Comparison of ENCODE assay signal across 10 mouse cellular contexts in genomic region chr4:58942942-58943341, GRCm38 (mm10). TPM values are rescaled to one million over a fixed set of nuclear protein-coding genes. Genes with fewer than 3 reads are reported as not detected.
DNase-seq lines count a peak whose midpoint lies in the region; ATAC-seq lines count a peak whose summit lies in the region.
"Had no signal": no experiment of that assay in that cellular context is flagged by ENCODE, and none has a peak within 500 bp of the region (broad histone marks: within the 10 kb centered on the region; RNA-seq: fewer than 3 reads in every experiment).

No protein-coding gene starts in this region.

- peak overlapping the region; percentile 89 for H3K4me2 ChIP-seq in heart, embryonic 14.5 days (ENCODE audit: low read length)
- H3K4me2 ChIP-seq in hindbrain, embryonic 12.5 days (replicated peaks) = peak overlapping the region; percentile 87
- H3K4me2 ChIP-seq in midbrain, embryonic 11.5 days = peak overlapping the region; percentile 61

- peaks cover 0 to 3% of the 10 kb centered on the region in 2 experiments; a peak in 1 of 4 replicates for H3K4me1 ChIP-seq in heart, embryonic 14.5 days (ENCODE audit: control insufficient read depth in 2 of 2, insufficient read depth in 2 of 2, low read length in 2 of 2)
- H3K4me1 ChIP-seq in brown adipose tissue, adult 24 weeks (ENCODE audit: control insufficient read depth, insufficient read depth, insufficient read length, low read length) = no peaks in the 10 kb centered on the region
- peaks cover 11% of the 10 kb centered on the region for H3K4me1 ChIP-seq in hindbrain, embryonic 12.5 days
- peaks cover 5% of the 10 kb centered on the region; the same call in 1 of the 2 replicates for H3K4me1 ChIP-seq in midbrain, embryonic 11.5 days (ENCODE audit: control insufficient read depth, insufficient read depth, low read length)

- H3K9me3 ChIP-seq in heart, embryonic 14.5 days (ENCODE audit: control insufficient read depth, low read length) = no peaks in the 10 kb centered on the region
- H3K9me3 ChIP-seq in hindbrain, embryonic 12.5 days (replicated peaks) = no peaks in the 10 kb centered on the region
- no peaks in the 10 kb centered on the region for H3K9me3 ChIP-seq in midbrain, embryonic 11.5 days (ENCODE audit: control insufficient read depth, low read length)

- no peak overlapping the region for H3K27ac ChIP-seq in heart, embryonic 14.5 days (replicated peaks in 1 of 2; ENCODE audit: control insufficient read depth in 1 of 2, insufficient read depth in 1 of 2, low read depth in 2 of 2, low read length in 2 of 2)
- H3K27ac ChIP-seq in brown adipose tissue, adult 24 weeks (replicated peaks; ENCODE audit: low read depth, low read length) = no peak overlapping the region
- H3K27ac ChIP-seq in hindbrain, embryonic 12.5 days = no peak overlapping the region
- no peak overlapping the region for H3K27ac ChIP-seq in midbrain, embryonic 11.5 days (ENCODE audit: low read depth, low read length)

- peaks cover 11% of the 10 kb centered on the region; the same call in 1 of the 2 replicates for H3K27me3 ChIP-seq in heart, embryonic 14.5 days (ENCODE audit: control insufficient read depth, insufficient read depth, low read length)
- no peaks in the 10 kb centered on the region for H3K27me3 ChIP-seq in hindbrain, embryonic 12.5 days
- peaks cover 3% of the 10 kb centered on the region for H3K27me3 ChIP-seq in midbrain, embryonic 11.5 days (ENCODE audit: control insufficient read depth, insufficient read depth, low read length)
- H3K27me3 ChIP-seq: CH12.LX had no signal

- DNase-seq in heart, adult 18-20 months = no peak
- no peak for DNase-seq in midbrain, embryonic 11.5 days (ENCODE audit: low spot score, missing footprints)
- DNase-seq in frontal cortex, postnatal 10 days (ENCODE audit: low spot score in 2 of 2) = no peak
- no peak for DNase-seq in ovary, postnatal 10 days (ENCODE audit: low spot score)
- DNase-seq in urinary bladder, postnatal 14 days (ENCODE audit: low spot score) = no peak

- H3K9ac ChIP-seq in heart, embryonic 14.5 days (ENCODE audit: low read length) = peak overlapping the region; percentile 61
- peak overlapping the region; percentile 77 for H3K9ac ChIP-seq in hindbrain, embryonic 12.5 days
- H3K9ac ChIP-seq in midbrain, embryonic 11.5 days (ENCODE audit: low read length) = peak overlapping the region; percentile 74

- no peak for ATAC-seq in heart, embryonic 14.5 days (ENCODE audit: insufficient number of reproducible peaks, insufficient read depth, low FRiP score, low read depth)
- peak; percentile 57; the same call in 1 of the 2 replicates for ATAC-seq in hindbrain, embryonic 12.5 days (ENCODE audit: low FRiP score)
- peak; percentile 57 for ATAC-seq in midbrain, embryonic 11.5 days (ENCODE audit: low FRiP score)

- H3K4me3 ChIP-seq in heart, embryonic 14.5 days (ENCODE audit: control insufficient read depth in 1 of 2, insufficient read depth in 1 of 2, low read depth in 1 of 2, low read length in 2 of 2) = peak overlapping the region; percentile 56 to 58; a peak in 3 of 4 replicates
- H3K4me3 ChIP-seq in brown adipose tissue, adult 24 weeks (ENCODE audit: insufficient read depth, low read depth, low read length) = peak overlapping the region; percentile 71; the same call in 1 of the 2 replicates
- H3K4me3 ChIP-seq in hindbrain, embryonic 12.5 days = peak overlapping the region; percentile 75; the same call in 1 of the 2 replicates
- no peak overlapping the region for H3K4me3 ChIP-seq in midbrain, embryonic 11.5 days (ENCODE audit: low read depth, low read length)

- H3K36me3 ChIP-seq in heart, embryonic 14.5 days (ENCODE audit: control insufficient read depth, insufficient read depth, low read length) = no peaks in the 10 kb centered on the region
- H3K36me3 ChIP-seq in hindbrain, embryonic 12.5 days = no peaks in the 10 kb centered on the region
- no peaks in the 10 kb centered on the region for H3K36me3 ChIP-seq in midbrain, embryonic 11.5 days (ENCODE audit: control insufficient read depth, insufficient read depth, low read length)

- WGBS in heart, embryonic 14.5 days = 75% methylated on average over 4 of the region's 4 CpGs
- 86% methylated on average over 4 of the region's 4 CpGs for WGBS in hindbrain, embryonic 12.5 days
- WGBS in midbrain, embryonic 11.5 days = 81% methylated on average over 4 of the region's 4 CpGs

RNA-seq across cellular contexts. Expression of gene Zkscan16, which starts 0.5 kb away (rescaled TPM):
- polyA plus RNA-seq in heart, embryonic 14.5 days (2014; fragmentation: Nextera tagmentation; extraction: Ambion mirVana) = 0.16 and 0.23 TPM in 2 replicates
- total RNA-seq in heart, adult 18-20 months (2021) = under 1 TPM; 0.15 to 0.39 TPM
- not detected in 2 replicates for polyA plus RNA-seq in brown adipose tissue, adult 24 weeks (2012; ENCODE audit: insufficient read depth, insufficient read length, missing spikeins)
- 1.1 TPM in 2 replicates for polyA plus RNA-seq in hindbrain, embryonic 12.5 days (2016; fragmentation: Nextera tagmentation; extraction: Ambion mirVana)
- polyA plus RNA-seq in midbrain, embryonic 11.5 days (2014; fragmentation: Nextera tagmentation; extraction: Ambion mirVana) = 0.95 and 1.0 TPM in 2 replicates
- total RNA-seq: CH12.LX; hematopoietic stem cell, adult 5-6 weeks had no signal

RNA-seq across cellular contexts. Expression of gene Ecpas, which starts 30.4 kb away (rescaled TPM):
- 37.7 and 38.2 TPM in 2 replicates for polyA plus RNA-seq in heart, embryonic 14.5 days (2014; fragmentation: Nextera tagmentation; extraction: Ambion mirVana)
- total RNA-seq in heart, adult 18-20 months (2021) = 100 to 1,000 TPM; 205 to 221 TPM
- 34.3 and 36.3 TPM in 2 replicates for polyA plus RNA-seq in brown adipose tissue, adult 24 weeks (2012; ENCODE audit: insufficient read depth, insufficient read length, missing spikeins)
- polyA plus RNA-seq in hindbrain, embryonic 12.5 days (2016; fragmentation: Nextera tagmentation; extraction: Ambion mirVana) = 43.7 and 45.5 TPM in 2 replicates
- 38.7 and 42.3 TPM in 2 replicates for polyA plus RNA-seq in midbrain, embryonic 11.5 days (2014; fragmentation: Nextera tagmentation; extraction: Ambion mirVana)

RNA-seq across cellular contexts. Expression of gene Ptgr1, which starts 44.0 kb away (rescaled TPM):
- 10.1 and 10.7 TPM in 2 replicates for polyA plus RNA-seq in heart, embryonic 14.5 days (2014; fragmentation: Nextera tagmentation; extraction: Ambion mirVana)
- total RNA-seq in heart, adult 18-20 months (2021) = 1 to 10 TPM; 3.0 to 3.7 TPM
- 3.4 and 5.9 TPM in 2 replicates for polyA plus RNA-seq in brown adipose tissue, adult 24 weeks (2012; ENCODE audit: insufficient read depth, insufficient read length, missing spikeins)
- polyA plus RNA-seq in hindbrain, embryonic 12.5 days (2016; fragmentation: Nextera tagmentation; extraction: Ambion mirVana) = 15.0 and 15.5 TPM in 2 replicates
- 16.2 and 17.6 TPM in 2 replicates for polyA plus RNA-seq in midbrain, embryonic 11.5 days (2014; fragmentation: Nextera tagmentation; extraction: Ambion mirVana)

RNA-seq across cellular contexts. Expression of gene Dnajc25, which starts 51.9 kb away (rescaled TPM):
- polyA plus RNA-seq in heart, embryonic 14.5 days (2014; fragmentation: Nextera tagmentation; extraction: Ambion mirVana) = 13.7 and 15.9 TPM in 2 replicates
- 10 to 100 TPM; 19.8 to 22.3 TPM for total RNA-seq in heart, adult 18-20 months (2021)
- polyA plus RNA-seq in brown adipose tissue, adult 24 weeks (2012; ENCODE audit: insufficient read depth, insufficient read length, missing spikeins) = 16.4 and 17.4 TPM in 2 replicates
- polyA plus RNA-seq in hindbrain, embryonic 12.5 days (2016; fragmentation: Nextera tagmentation; extraction: Ambion mirVana) = 7.5 and 8.6 TPM in 2 replicates
- polyA plus RNA-seq in midbrain, embryonic 11.5 days (2014; fragmentation: Nextera tagmentation; extraction: Ambion mirVana) = 5.3 and 5.5 TPM in 2 replicates
